Mouse (Mus musculus) ES-Bruce4 (cell line): ENCODE data around the gene B130006D01Rik. TPM values are rescaled to one million over a fixed set of nuclear protein-coding genes. Genes with fewer than 3 reads are reported as not detected.

Experiments used
- H3K27ac ChIP-seq: 2 replicates; pipeline ENCODE4 v1.5.1; 2012; ENCODE audit warnings: low read length, inconsistent platforms; ENCODE audit not compliant: insufficient read depth
- H3K27me3 ChIP-seq: 2 replicates; pipeline ENCODE4 v1.6.1; 2012; ENCODE audit warnings: mild to moderate bottlenecking, low read length, inconsistent platforms; ENCODE audit not compliant: control insufficient read depth, poor library complexity, insufficient read depth, severe bottlenecking
- H3K36me3 ChIP-seq: 2 replicates; pipeline ENCODE4 v1.6.1; 2012; ENCODE audit warnings: inconsistent platforms, mild to moderate bottlenecking, low read length, moderate library complexity; ENCODE audit not compliant: control insufficient read depth, poor library complexity, insufficient read depth, severe bottlenecking
- H3K4me1 ChIP-seq: one replicate; pipeline ENCODE4 v1.8.1; 2011; ENCODE audit warnings: low read length; ENCODE audit not compliant: control insufficient read depth, insufficient read depth
- H3K4me3 ChIP-seq: 2 replicates; pipeline ENCODE4 v1.5.1; 2011; ENCODE audit warnings: low read depth, mild to moderate bottlenecking, low read length
- H3K9ac ChIP-seq: 2 replicates; pipeline ENCODE4 v1.6.1; 2012; ENCODE audit warnings: low read depth, mild to moderate bottlenecking, inconsistent platforms; ENCODE audit not compliant: poor library complexity, severe bottlenecking
- H3K9me3 ChIP-seq: replicated peaks from 2 replicates; pipeline ENCODE4 v1.6.1; 2012; ENCODE audit warnings: mild to moderate bottlenecking, low read length, inconsistent platforms; ENCODE audit not compliant: control insufficient read depth, poor library complexity, insufficient read depth, severe bottlenecking
- CTCF ChIP-seq: IDR thresholded peaks from one replicate; pipeline ENCODE4 v1.8.1; 2011; ENCODE audit warnings: low read depth, low read length
- EP300 ChIP-seq: IDR thresholded peaks from 2 replicates; pipeline ENCODE4 v1.6.1; 2011; ENCODE audit warnings: low read depth, low read length; ENCODE audit not compliant: insufficient read depth
- POLR2A ChIP-seq: IDR thresholded peaks from one replicate; pipeline ENCODE4 v1.8.1; 2011; ENCODE audit warnings: low read length; ENCODE audit not compliant: insufficient read depth
- polyA plus RNA-seq: library from polyadenylated mRNA; stranded (reverse); fragments of >200 nt; gene quantifications from 2 replicates; pipeline ENCODE4 v1.2.4, GENCODE M21; 2011; ENCODE audit warnings: low read depth; ENCODE audit not compliant: missing spikeins, insufficient read depth, insufficient read length

The B130006D01Rik gene
- polyA plus RNA-seq, 1 experiment, result 3.9 TPM

DNA sequence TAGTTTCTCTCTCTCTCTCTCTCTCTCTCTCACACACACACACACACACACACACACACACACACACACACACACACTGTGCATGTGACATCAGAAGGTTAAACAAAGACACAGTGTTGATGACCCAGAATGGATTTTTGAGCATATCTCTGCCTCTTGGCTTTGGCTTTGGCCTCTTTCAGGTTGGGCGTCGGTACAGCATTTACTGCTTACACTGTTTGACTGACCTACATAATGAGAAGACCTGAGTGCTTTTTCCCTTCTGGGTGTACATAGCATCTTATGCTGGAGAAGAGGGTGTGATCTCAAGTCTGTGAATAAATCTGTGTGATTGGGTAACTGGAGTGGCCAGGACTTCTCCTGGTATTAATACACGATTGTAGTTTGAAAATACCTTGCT is 4.0 kb upstream of the B130006D01Rik start:
- TF ChIP-seq CTCF (no peak), EP300 (no peak), POLR2A (no peak)
- no peak overlapping the region for H3K4me3 ChIP-seq
- no peaks in the 10 kb centered on the region for H3K27me3 ChIP-seq
- no peak overlapping the region for H3K27ac ChIP-seq
- H3K9ac ChIP-seq, result no peak overlapping the region
- no peaks in the 10 kb centered on the region for H3K9me3 ChIP-seq
- peaks cover 2% of the 10 kb centered on the region for H3K4me1 ChIP-seq
- no peaks in the 10 kb centered on the region for H3K36me3 ChIP-seq

DNA sequence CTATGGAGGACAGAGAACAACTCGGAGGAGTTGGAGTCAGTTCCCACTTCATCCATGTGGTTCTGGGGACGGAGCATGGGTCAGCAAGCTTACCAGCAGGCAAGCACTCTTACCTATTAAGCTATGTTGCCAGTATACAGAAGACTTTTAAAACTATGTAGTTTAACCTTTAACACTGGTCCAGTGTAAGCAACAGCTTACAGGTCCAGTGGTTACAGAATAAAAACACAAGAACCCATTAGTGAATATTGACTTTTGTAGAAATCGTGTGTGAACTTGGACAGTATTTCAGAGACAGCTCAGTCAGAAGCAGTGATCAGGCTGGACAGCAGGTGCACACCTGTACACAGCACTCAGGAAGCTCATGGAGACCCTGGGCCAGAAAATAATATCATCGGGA is 1.1 kb downstream of the B130006D01Rik start:
- Histone ChIP-seq H3K4me3 (no peak overlapping the region), H3K36me3 (no peaks in the 10 kb centered on the region), H3K27ac (no peak overlapping the region), H3K9me3 (no peaks in the 10 kb centered on the region), H3K9ac (no peak overlapping the region), H3K27me3 (no peaks in the 10 kb centered on the region), H3K4me1 (peaks cover 1% of the 10 kb centered on the region)
- TF ChIP-seq EP300 (no peak), CTCF (no peak), POLR2A (no peak)

DNA sequence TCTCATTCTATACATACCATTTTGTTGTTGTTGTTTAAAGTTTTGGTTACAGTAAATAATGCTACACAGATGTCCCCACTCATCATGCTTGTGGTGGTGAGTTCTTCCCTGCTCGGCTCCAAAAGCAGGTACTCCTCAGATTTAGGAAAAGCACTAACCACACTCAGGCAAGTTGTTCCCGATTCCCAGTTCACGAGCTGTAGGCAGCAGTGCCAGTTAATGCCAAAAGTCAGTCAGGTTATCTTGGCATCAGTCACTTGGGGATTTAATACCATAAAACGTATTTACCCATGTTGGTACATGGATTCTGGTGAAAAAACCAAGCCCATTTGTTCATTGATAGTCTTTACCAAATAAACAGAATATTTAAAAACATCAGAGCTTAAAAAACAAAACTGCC is 2.8 kb downstream of the B130006D01Rik start:
- H3K9ac ChIP-seq, result no peak overlapping the region
- no peaks in the 10 kb centered on the region for H3K36me3 ChIP-seq
- no peak for TF ChIP-seq EP300
- H3K27me3 ChIP-seq, result no peaks in the 10 kb centered on the region
- no peak overlapping the region for H3K27ac ChIP-seq
- H3K9me3 ChIP-seq, result no peaks in the 10 kb centered on the region
- peaks cover 1% of the 10 kb centered on the region for H3K4me1 ChIP-seq
- H3K4me3 ChIP-seq, result no peak overlapping the region

DNA sequence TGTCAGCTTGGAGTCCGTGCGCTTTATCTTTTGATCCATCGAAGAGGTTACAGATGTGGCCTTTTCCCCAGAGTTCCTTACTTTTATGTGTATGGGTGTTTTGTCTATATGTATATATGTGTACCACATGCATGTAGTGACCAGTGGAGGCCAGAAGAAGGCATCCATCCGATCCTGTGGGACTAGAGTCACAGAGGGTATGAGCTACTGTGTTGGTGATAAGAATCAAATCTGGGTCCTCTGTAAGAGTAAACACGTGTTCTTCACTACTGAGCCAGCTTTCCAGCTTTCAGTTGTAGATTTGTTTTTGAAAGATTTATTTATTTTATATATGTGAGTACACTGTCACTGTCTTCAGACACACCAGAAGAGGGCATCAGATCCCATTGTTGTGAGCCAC is 4.6 kb downstream of the B130006D01Rik start:
- H3K27ac ChIP-seq, result no peak overlapping the region
- no peaks in the 10 kb centered on the region for H3K9me3 ChIP-seq
- H3K4me3 ChIP-seq, result no peak overlapping the region
- no peak overlapping the region for H3K9ac ChIP-seq
- H3K4me1 ChIP-seq, result peaks cover 1% of the 10 kb centered on the region
- no peak for TF ChIP-seq POLR2A
- no peak for TF ChIP-seq CTCF
- TF ChIP-seq EP300, result no peak
- no peaks in the 10 kb centered on the region for H3K36me3 ChIP-seq
- no peaks in the 10 kb centered on the region for H3K27me3 ChIP-seq

DNA sequence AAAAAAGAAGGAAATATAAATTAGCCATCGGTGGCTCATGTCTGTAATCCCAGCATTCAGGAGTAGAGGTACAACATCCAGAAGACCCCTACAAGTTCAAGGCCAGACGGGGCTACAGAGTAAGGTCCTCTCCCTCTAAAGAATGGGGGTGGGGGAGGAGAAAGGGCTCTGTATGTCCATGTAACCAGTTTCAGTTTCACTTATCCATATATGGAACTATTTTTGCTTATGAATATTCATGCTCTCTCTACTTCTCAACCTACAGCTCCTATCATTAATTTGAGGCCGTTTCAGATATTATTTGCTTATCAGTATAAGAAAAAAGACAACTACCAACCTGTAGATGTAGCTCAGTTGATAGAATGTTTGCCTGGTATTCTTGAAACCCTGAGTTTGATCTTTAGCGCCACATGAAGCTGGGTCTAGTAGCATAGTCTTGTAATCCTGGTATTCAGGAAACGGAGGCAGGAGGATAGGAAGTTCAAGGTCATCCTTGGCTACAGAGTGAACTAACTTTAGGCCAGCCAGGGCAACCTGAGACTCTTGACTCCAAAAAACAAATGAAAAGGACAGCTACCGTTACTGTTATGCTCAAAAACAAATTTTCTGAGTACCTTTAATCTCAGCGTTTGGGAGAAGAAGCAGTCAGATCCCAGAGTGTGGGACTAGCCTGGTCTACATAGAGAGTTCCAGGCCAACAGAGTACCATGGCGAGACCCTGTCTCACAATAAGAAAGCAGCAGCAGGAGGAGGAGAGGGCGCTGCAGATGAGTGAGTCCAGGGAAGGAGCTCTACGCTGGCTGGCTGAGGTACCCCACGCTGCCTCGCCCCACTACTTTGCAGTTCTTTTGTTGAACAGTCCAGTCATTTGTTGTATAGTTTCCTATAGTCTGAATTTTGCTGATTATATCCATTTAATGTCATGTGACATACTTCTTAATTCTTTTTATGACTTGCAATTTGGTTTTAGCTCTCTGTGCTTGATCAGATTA is 5.8 kb downstream of the B130006D01Rik start:
- Histone ChIP-seq H3K9ac (no peak overlapping the region), H3K9me3 (no peaks in the 10 kb centered on the region), H3K36me3 (no peaks in the 10 kb centered on the region), H3K4me1 (peaks cover 1% of the 10 kb centered on the region), H3K27ac (no peak overlapping the region), H3K27me3 (no peaks in the 10 kb centered on the region), H3K4me3 (no peak overlapping the region)
- TF ChIP-seq CTCF, result no peak
- TF ChIP-seq EP300, result no peak
- no peak for TF ChIP-seq POLR2A

DNA sequence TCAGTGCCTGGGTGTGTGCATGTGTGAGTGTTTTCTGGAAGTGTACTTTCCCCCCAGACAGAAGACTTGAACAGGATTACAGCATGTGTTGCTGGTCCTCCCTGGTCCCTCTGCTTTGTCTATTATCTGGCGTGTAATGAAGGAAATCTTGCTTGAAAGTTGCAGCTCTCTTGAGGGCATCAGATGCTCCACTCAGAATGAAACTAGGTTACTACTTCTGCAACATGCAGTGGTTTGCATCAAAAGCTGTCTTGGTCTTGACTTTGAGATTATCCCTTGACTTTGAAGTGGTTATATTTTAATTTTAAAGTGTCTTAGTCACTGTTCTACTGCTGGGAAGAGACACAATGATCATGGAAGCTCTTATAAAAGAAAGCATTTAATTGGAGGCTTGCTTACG is 11.1 kb downstream of the B130006D01Rik start:
- Histone ChIP-seq H3K4me3 (no peak overlapping the region), H3K27me3 (no peaks in the 10 kb centered on the region), H3K36me3 (no peaks in the 10 kb centered on the region), H3K9ac (no peak overlapping the region), H3K4me1 (no peaks in the 10 kb centered on the region), H3K9me3 (0 out of 2 replicates have a peak, but pooled peaks cover 3% of the 10 kb centered on the region), H3K27ac (no peak overlapping the region)
- TF ChIP-seq EP300 (no peak), CTCF (no peak), POLR2A (no peak)
